Mouse (Mus musculus) embryonic facial prominence, embryonic 11.5 days (tissue): Measurements from ENCODE around the gene Slfn2. TPM values are rescaled to one million over a fixed set of nuclear protein-coding genes. Genes with fewer than 3 reads are reported as not detected.
A peak's percentile ranks its signal among the peaks of the same experiment; 100 is the strongest.

Experiments
- ATAC-seq: fragments of 200-750 bp; cut with Nextera tagmentation; replicated peaks from 2 replicates; pipeline ENCODE4 v1.8.0; 2017; ENCODE audit warnings: low read depth; ENCODE audit not compliant: insufficient number of reproducible peaks, low FRiP score, low TSS enrichment
- DNase-seq: peaks from one replicate; pipeline ENCODE4 v3.0.0-alpha.2; 2015; ENCODE audit warnings: low spot score
- H3K27ac ChIP-seq: fragments of 300-500 bp; sonication (generic); replicated peaks from 2 replicates; pipeline ENCODE4 v1.5.1; 2014; ENCODE audit warnings: mild to moderate bottlenecking, low read depth, low read length, control low read depth
- H3K27me3 ChIP-seq: fragments of 300-500 bp; sonication (generic); 2 replicates; pipeline ENCODE4 v1.6.1; 2014; ENCODE audit warnings: mild to moderate bottlenecking, low read length, moderate library complexity, mixed read lengths; ENCODE audit not compliant: control insufficient read depth, insufficient read depth
- H3K36me3 ChIP-seq: fragments of 300-500 bp; sonication (generic); replicated peaks from 2 replicates; pipeline ENCODE4 v1.6.1; 2014; ENCODE audit warnings: low read depth, mild to moderate bottlenecking, low read length, moderate library complexity, mixed read lengths; ENCODE audit not compliant: control insufficient read depth, insufficient read depth
- H3K4me1 ChIP-seq: fragments of 300-500 bp; sonication (generic); 2 replicates; pipeline ENCODE4 v1.6.1; 2014; ENCODE audit warnings: low read length, mixed read lengths; ENCODE audit not compliant: control insufficient read depth, insufficient read depth
- H3K4me2 ChIP-seq: fragments of 300-500 bp; sonication (generic); 2 replicates; pipeline ENCODE4 v1.6.1; 2014; ENCODE audit warnings: low read depth, mild to moderate bottlenecking, control low read depth, low read length, moderate library complexity
- H3K4me3 ChIP-seq: fragments of 300-500 bp; sonication (generic); 2 replicates; pipeline ENCODE4 v1.5.1; 2014; ENCODE audit warnings: low read depth, low read length, control low read depth
- H3K9ac ChIP-seq: fragments of 300-500 bp; sonication (generic); replicated peaks from 2 replicates; pipeline ENCODE4 v1.6.1; 2014; ENCODE audit warnings: mild to moderate bottlenecking, control low read depth, low read length
- H3K9me3 ChIP-seq: fragments of 300-500 bp; sonication (generic); replicated peaks from 2 replicates; pipeline ENCODE4 v1.6.1; 2016; ENCODE audit warnings: mild to moderate bottlenecking, low read length, inconsistent platforms, mixed read lengths; ENCODE audit not compliant: control insufficient read depth
- WGBS: fragments of 180-500 bp; shearing (Covaris S2); extraction: QIAGEN DNeasy Blood & Tissue Kit; methylation state at CpG from one replicate; pipeline ENCODE4 v1.1.7; 2014; 5-methylcytosine and 5-hydroxymethylcytosine counted together
- polyA plus RNA-seq: library from polyadenylated mRNA; unstranded; fragments of >200 nt; fragmentation: Nextera tagmentation; extraction: Ambion mirVana; gene quantifications from 2 replicates; pipeline ENCODE4 v1.2.1, GENCODE M21; 2014

Slfn2 gene
- polyA plus RNA-seq, 1 experiment from 2014 or later, result 1.8 TPM

DNA sequence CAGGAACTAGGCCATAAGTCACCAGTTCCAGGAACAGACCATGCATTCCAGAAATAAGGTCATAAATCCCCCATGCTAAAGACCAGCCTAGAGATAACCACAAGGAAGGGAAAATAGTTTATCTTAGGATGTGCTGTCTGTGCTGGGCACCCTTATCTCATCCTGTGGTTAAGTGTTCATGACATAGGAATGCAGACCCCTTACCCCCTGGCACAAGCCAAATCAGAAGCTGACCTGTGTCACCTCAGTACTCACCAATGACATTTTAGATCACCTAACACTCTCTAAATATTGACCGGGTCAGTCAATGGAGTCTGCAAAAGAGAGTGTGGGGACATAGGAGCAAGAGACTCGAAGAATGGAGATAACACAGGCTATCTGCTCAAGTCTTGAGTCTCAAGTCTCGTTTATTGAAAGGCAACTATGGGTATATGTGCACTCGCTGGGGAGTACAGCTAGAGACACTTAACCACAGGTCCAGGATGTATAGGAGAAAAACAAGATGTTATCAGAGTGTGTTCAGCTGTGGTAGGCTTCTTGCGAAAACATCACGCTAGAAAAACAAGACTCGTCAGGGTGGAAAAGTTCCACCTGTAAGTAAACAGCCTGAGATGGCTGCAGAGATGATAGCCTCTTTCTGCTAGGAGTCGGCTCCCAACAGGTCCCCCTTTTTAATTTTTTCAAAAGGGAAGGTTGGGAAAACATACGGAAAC lies 14.7 kb downstream of the Slfn2 start:
- Histone ChIP-seq H3K27ac (no peak overlapping the region), H3K9ac (no peak overlapping the region), H3K4me3 (no peak overlapping the region), H3K36me3 (no peaks in the 10 kb centered on the region), H3K4me1 (no peaks in the 10 kb centered on the region), H3K4me2 (no peak overlapping the region), H3K27me3 (no peaks in the 10 kb centered on the region), H3K9me3 (no peaks in the 10 kb centered on the region)
- DNase-seq (no peak), ATAC-seq (no peak)
- 85% methylated on average over 9 of the region's 9 CpGs for WGBS

DNA sequence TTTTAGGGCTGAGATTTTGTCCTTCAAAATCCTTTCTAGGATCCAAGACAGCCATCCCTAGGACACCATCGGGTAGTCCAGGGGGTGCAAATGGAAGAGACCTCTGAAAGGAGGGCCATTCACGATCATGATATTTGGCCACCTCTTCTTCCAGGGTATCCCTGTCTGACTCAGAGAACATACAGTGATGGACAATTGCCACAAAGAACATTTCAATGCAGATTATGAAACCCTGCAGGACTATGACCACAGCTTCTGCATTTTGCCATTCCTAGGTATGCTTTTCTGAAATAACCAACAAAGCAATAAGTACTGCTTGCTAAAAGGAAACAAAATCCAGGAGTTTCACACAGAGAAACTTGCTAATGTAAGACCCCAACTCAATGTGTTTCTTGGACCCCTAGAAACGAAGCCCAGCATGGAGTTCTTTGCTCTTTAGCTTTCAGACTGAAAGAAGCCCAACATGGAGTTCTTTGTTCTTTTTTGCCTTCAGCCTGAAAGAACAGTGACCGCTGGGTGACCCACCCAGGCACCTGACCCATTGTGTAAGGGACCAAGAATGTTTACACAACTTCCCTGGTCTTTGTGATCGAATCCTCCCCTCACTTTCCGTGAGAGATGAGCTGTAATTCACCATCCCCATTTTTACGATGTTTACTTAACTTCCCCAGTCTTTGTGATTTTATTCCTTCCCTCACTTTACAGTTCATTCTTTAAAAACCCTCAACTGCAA lies 18.0 kb downstream of the Slfn2 start:
- Histone ChIP-seq H3K9me3 (no peaks in the 10 kb centered on the region), H3K27ac (no peak overlapping the region), H3K9ac (no peak overlapping the region), H3K4me3 (no peak overlapping the region), H3K27me3 (no peaks in the 10 kb centered on the region), H3K4me2 (no peak overlapping the region), H3K36me3 (no peaks in the 10 kb centered on the region), H3K4me1 (no peaks in the 10 kb centered on the region)
- 68% methylated on average over 7 of the region's 7 CpGs for WGBS
- no peak for DNase-seq
- ATAC-seq, result no peak

DNA sequence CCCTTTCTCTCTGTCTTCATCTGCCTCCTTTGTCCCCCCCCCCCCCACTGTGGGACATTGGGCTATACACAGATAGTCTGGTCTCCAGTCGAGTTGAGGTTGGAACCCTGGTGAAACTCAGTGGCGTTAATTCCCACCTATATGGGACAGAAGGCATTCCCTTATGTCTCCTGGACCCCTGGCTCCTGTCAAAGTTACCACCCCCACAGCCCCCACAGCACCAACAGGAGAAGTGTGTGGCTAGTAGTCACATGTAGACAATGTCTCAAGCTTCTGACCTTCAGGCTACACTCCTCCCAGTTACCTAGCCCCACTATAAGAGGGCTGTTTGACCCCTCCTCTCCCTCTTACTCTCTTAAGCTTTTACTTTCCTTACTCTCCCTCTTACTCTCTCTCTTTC lies 19.2 kb downstream of the Slfn2 start:
- no peak overlapping the region for H3K27ac ChIP-seq
- DNase-seq, result no peak
- H3K36me3 ChIP-seq, result no peaks in the 10 kb centered on the region
- H3K9ac ChIP-seq, result no peak overlapping the region
- no peaks in the 10 kb centered on the region for H3K4me1 ChIP-seq
- no peaks in the 10 kb centered on the region for H3K9me3 ChIP-seq
- no peak overlapping the region for H3K4me2 ChIP-seq
- no peaks in the 10 kb centered on the region for H3K27me3 ChIP-seq
- H3K4me3 ChIP-seq, result no peak overlapping the region
- 77% methylated on average over 2 of the region's 2 CpGs for WGBS
- ATAC-seq, result no peak

GRCm38 (mm10) chr11:83084761-83085160 lies 19.8 kb downstream of the Slfn2 start:
- Histone ChIP-seq H3K9me3 (no peaks in the 10 kb centered on the region), H3K9ac (no peak overlapping the region), H3K27me3 (no peaks in the 10 kb centered on the region), H3K4me1 (no peaks in the 10 kb centered on the region), H3K27ac (no peak overlapping the region), H3K36me3 (no peaks in the 10 kb centered on the region), H3K4me2 (no peak overlapping the region), H3K4me3 (no peak overlapping the region)
- DNase-seq (no peak), ATAC-seq (no peak)
- WGBS, result 89% methylated on average over 10 of the region's 10 CpGs

- no peak overlapping the region for H3K27ac ChIP-seq
- DNase-seq, result peak; percentile 4
- no peaks in the 10 kb centered on the region for H3K9me3 ChIP-seq
- H3K9ac ChIP-seq, result no peak overlapping the region
- H3K4me2 ChIP-seq, result no peak overlapping the region
- no peak overlapping the region for H3K4me3 ChIP-seq
- ATAC-seq, result no peak
- 41% methylated on average over 2 of the region's 2 CpGs for WGBS
- no peaks in the 10 kb centered on the region for H3K4me1 ChIP-seq
- no peaks in the 10 kb centered on the region for H3K36me3 ChIP-seq
- H3K27me3 ChIP-seq, result no peaks in the 10 kb centered on the region
Observed at GRCm38 (mm10) chr11:83115138-83115537, 50.2 kb downstream of the Slfn2 start.

DNA sequence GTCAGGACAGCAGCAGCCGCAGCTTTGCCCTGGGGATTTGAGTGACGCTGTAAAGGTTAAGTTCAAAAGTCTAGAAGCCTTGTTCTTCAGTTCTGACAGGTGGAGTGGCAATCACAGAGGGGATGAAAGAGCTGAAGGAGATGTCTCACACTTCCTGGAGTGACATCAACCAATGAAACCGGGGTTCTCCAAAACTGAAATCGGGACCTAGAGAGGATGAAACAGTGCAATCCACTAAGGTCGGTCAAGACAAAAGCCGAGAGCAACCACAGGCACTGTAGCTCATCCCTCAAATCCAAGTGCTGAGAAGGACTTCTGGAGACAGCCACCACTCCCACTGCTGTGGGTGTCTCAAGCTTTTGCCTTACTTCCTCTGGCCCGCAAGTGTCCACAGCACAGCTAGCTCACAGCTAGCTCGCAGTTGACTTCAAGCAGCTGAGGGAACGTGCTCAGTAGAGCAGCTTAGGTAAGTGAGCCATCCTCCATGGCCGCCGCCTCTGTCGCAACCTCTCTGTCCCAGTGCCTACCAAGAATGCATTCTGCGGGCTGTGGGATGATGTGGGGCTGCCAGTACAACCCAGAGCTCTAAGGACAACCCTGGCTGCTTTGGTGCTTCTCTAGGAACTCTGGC lies 51.8 kb downstream of the Slfn2 start, which contains the start of gene Slfn1:
Gene Slfn1, plus strand, starts transcription at position 253 of the 631 bp plus-strand sequence.
- H3K9ac ChIP-seq, result no peak within 1 kb of the TSS
- 85% methylated on average over 13 of the region's 13 CpGs for WGBS
- no peaks in the 10 kb centered on the region for H3K4me1 ChIP-seq
- H3K27me3 ChIP-seq, result no peaks in the 10 kb centered on the region
- H3K36me3 ChIP-seq, result no peaks in the 10 kb centered on the region
- no peak for DNase-seq
- ATAC-seq, result no peak
- H3K27ac ChIP-seq, result no peak within 1 kb of the TSS
- H3K4me2 ChIP-seq, result no peak within 1 kb of the TSS
- H3K9me3 ChIP-seq, result no peaks in the 10 kb centered on the region
- no peak within 1 kb of the TSS for H3K4me3 ChIP-seq

DNA sequence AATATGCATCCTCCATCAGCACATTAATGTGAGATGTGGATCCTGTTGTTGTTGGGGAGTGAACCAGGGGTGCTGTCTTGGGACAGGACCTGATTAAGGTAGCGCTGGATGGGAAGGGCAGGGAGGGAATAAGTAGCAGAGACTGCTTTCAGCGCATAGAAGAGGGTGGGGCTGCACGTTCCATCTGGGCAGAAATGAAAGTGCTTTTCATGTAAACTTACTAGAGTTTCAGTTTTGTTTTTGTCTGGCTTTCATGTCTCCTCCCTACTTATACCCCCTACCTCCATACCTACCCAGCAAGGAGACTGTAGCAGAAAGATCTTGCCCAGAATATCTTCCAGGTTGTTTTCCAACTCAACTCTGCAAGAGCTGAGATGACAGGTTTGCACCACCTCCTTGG lies 53.1 kb downstream of the Slfn2 start:
- Histone ChIP-seq H3K4me3 (no peak overlapping the region), H3K27me3 (no peaks in the 10 kb centered on the region), H3K9ac (no peak overlapping the region), H3K4me1 (no peaks in the 10 kb centered on the region), H3K36me3 (no peaks in the 10 kb centered on the region), H3K4me2 (no peak overlapping the region), H3K27ac (no peak overlapping the region), H3K9me3 (no peaks in the 10 kb centered on the region)
- WGBS, result 48% methylated on average over 3 of the region's 3 CpGs
- ATAC-seq (no peak), DNase-seq (no peak)
